Mouse (Mus musculus) liver, embryonic 13.5 days (tissue): ENCODE results near the gene Abca3. TPM values are rescaled to one million over a fixed set of nuclear protein-coding genes. Genes with fewer than 3 reads are reported as not detected.

Experiments
- ATAC-seq: fragments of 200-750 bp; cut with Nextera tagmentation; 2 replicates; pipeline ENCODE4 v1.8.0; 2017; ENCODE audit warnings: low read depth, mild to moderate bottlenecking, moderate number of reproducible peaks, moderate library complexity
- DNase-seq: peaks from one replicate; pipeline ENCODE4 v3.0.0; 2022
- H3K27ac ChIP-seq: fragments of 300-500 bp; sonication (generic); 2 replicates; pipeline ENCODE4 v1.5.1; 2015; ENCODE audit warnings: moderate library complexity, mild to moderate bottlenecking, inconsistent platforms
- H3K27me3 ChIP-seq: fragments of 300-500 bp; sonication (generic); 2 replicates; pipeline ENCODE4 v1.6.1; 2015; ENCODE audit warnings: mild to moderate bottlenecking, inconsistent platforms
- H3K36me3 ChIP-seq: fragments of 300-500 bp; sonication (generic); 2 replicates; pipeline ENCODE4 v1.6.1; 2015; ENCODE audit warnings: mild to moderate bottlenecking, inconsistent platforms
- H3K4me1 ChIP-seq: fragments of 300-500 bp; sonication (generic); replicated peaks from 2 replicates; pipeline ENCODE4 v1.6.1; 2015; ENCODE audit warnings: inconsistent platforms
- H3K4me2 ChIP-seq: fragments of 300-500 bp; sonication (generic); 2 replicates; pipeline ENCODE4 v1.6.1; 2015; ENCODE audit warnings: inconsistent platforms, mild to moderate bottlenecking, moderate library complexity
- H3K4me3 ChIP-seq: fragments of 300-500 bp; sonication (generic); replicated peaks from 2 replicates; pipeline ENCODE4 v1.5.1; 2015; ENCODE audit warnings: mild to moderate bottlenecking, inconsistent platforms
- H3K9ac ChIP-seq: fragments of 300-500 bp; sonication (generic); 2 replicates; pipeline ENCODE4 v1.6.1; 2015; ENCODE audit warnings: mild to moderate bottlenecking, inconsistent platforms
- H3K9me3 ChIP-seq: fragments of 300-500 bp; sonication (generic); replicated peaks from 2 replicates; pipeline ENCODE4 v1.6.1; 2016; ENCODE audit warnings: inconsistent platforms
- WGBS: fragments of 180-500 bp; shearing (Covaris S2); methylation state at CpG from one replicate; pipeline ENCODE4 v1.1.7; 2015; ENCODE audit not compliant: insufficient replicate concordance; 5-methylcytosine and 5-hydroxymethylcytosine counted together
- polyA plus RNA-seq: library from polyadenylated mRNA; unstranded; fragments of >200 nt; fragmentation: Nextera tagmentation; extraction: Ambion mirVana; gene quantifications from 2 replicates; pipeline ENCODE4 v1.2.1, GENCODE M21; 2015

Gene Abca3
- 11.4 and 14.8 TPM in 2 replicates for polyA plus RNA-seq

DNA sequence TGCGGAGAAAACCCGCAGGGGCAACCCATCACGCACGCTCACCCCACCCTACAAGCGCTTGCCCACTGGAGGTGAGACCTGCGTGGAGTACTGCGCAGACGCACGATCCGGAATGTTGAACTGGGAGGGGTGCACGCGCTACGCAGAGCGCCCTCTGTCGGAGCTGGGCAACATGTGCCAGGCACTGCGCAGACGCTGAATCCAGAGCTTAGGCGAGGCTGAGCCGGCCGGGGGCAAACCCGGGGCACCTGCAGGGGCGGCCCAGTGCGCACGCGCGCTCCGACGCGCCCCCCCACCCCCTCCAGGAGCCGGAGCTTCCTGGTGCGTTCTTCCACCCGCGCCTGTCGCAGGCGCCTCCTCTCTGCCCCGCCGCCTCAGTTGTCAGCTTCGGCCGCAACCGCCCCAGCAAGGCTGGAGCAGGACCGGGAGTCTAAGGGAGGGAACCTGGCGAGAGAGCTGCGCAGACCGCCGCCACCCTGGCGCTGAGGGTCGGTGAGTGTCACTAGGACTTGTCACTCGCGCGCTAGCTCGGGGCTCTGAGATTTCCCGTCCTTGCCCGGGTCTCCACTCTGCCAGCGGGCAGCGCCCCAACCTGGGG lies at the start of gene Abca3:
Gene Abca3 (plus strand): TSS at position 191 of the 598 bp plus-strand sequence.
- H3K27me3 ChIP-seq, result peaks cover 21% of the 10 kb centered on the region
- peak within 1 kb of the TSS; percentile 90 for H3K4me3 ChIP-seq
- H3K9ac ChIP-seq, result peak within 1 kb of the TSS; percentile 97
- H3K27ac ChIP-seq, result peak within 1 kb of the TSS; percentile 98
- ATAC-seq (peak; percentile 85), DNase-seq (peak; percentile 91)
- peak within 1 kb of the TSS; percentile 97 for H3K4me2 ChIP-seq
- peaks cover 61% of the 10 kb centered on the region for H3K4me1 ChIP-seq
- WGBS, result under 1% methylated on average over 55 of the region's 55 CpGs
- no peaks in the 10 kb centered on the region for H3K9me3 ChIP-seq
- H3K36me3 ChIP-seq, result no peaks in the 10 kb centered on the region; the same call in 1 of the 2 replicates

DNA sequence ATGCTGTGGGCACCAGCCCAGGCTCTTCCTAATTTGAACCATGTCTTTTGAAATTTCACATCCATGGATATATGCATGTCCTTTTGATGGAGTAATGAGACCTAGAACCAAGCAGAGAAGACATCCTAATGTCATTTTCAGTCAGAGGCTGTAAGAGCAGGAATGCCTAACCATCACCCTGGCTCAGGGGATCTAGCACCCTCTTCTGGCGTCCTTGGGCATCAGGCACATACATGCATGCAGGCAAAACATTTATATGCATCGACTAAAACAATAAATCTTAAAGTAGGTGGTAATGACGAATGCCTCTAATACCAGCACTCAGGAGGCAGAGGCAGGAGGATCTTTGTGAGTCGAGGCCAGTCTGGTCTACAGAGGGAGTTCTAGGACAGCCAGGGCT lies 44.2 kb upstream of the Abca3 start:
- Histone ChIP-seq H3K4me3 (no peak overlapping the region), H3K9ac (no peak overlapping the region), H3K27me3 (no peaks in the 10 kb centered on the region), H3K27ac (no peak overlapping the region), H3K36me3 (no peaks in the 10 kb centered on the region), H3K4me2 (no peak overlapping the region), H3K4me1 (no peaks in the 10 kb centered on the region), H3K9me3 (no peaks in the 10 kb centered on the region)
- 25% methylated on average over 4 of the region's 4 CpGs for WGBS
- DNase-seq (peak; percentile 17), ATAC-seq (no peak)

DNA sequence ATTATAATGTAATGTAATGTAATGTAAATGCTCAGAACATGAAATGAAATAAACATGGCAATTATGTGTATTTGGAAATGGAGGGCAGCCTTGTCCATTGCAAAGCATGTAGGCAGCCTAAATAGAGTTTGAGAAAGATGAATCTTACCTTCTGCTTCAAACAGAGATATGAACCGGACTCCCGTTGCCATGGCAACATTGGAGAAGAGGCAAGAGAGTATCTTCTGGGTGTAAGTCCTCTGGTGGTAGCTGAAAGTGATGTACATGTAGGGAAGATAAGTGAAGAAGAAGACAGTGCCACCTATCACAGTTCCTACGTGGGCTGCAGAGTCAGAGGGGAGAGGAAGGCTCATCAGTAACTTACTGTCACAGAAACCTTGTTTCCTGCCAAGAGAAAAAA lies 30.9 kb upstream of the Abca3 start:
- Histone ChIP-seq H3K27me3 (no peaks in the 10 kb centered on the region), H3K4me2 (no peak overlapping the region), H3K36me3 (no peaks in the 10 kb centered on the region), H3K4me3 (no peak overlapping the region), H3K9me3 (0 out of 2 replicates have a peak, but pooled peaks cover 3% of the 10 kb centered on the region), H3K27ac (no peak overlapping the region), H3K4me1 (no peaks in the 10 kb centered on the region), H3K9ac (no peak overlapping the region)
- no peak for DNase-seq
- ATAC-seq, result no peak
- 70% methylated on average over 3 of the region's 3 CpGs for WGBS

DNA sequence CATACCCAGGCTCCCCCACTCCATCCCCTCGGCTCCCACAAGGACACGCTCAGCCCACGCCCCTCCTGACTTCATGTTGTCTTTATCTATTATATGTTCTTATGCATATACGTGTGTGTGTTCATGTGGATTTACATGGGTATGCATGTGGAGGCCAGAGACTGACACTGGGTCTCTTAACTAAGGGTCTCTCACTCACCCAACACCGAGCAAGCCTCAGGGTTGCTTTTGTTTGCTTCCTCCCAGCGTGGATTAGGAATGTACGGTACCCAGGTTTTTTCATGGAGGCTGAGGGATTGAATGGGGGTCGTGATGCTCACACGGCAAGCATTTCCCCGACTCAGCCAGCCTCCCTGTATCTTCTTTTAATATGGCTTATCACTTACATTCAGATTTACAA lies 26.7 kb upstream of the Abca3 start:
- 73% methylated on average over 10 of the region's 10 CpGs for WGBS
- DNase-seq, result no peak
- H3K9me3 ChIP-seq, result no peaks in the 10 kb centered on the region

DNA sequence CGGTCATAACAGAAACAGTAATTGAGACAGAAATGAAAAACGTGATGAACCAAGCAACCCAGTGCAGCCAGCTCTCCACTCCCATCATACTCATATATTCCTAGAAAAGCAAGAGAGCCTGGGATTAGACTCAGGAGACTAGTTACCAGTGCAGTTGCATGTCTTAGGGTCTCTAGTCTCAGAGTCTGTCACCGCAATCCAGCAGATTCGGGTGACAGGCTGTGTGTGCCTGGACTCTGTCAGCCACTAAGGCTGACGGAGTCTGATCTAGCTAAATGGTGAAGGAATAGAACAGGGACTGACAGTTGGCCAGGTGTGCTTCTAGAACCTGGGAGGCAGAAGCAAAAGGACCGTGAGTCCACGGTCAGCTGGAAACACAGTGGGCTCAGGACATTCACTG lies 24.1 kb upstream of the Abca3 start:
- ATAC-seq (no peak), DNase-seq (no peak)
- no peak overlapping the region for H3K4me2 ChIP-seq
- H3K27ac ChIP-seq, result no peak overlapping the region
- H3K4me3 ChIP-seq, result no peak overlapping the region
- WGBS, result 74% methylated on average over 7 of the region's 7 CpGs
- H3K4me1 ChIP-seq, result peaks cover 5% of the 10 kb centered on the region
- H3K9me3 ChIP-seq, result no peaks in the 10 kb centered on the region
- H3K9ac ChIP-seq, result no peak overlapping the region
- no peaks in the 10 kb centered on the region for H3K27me3 ChIP-seq
- no peaks in the 10 kb centered on the region for H3K36me3 ChIP-seq

More for the DNA sequence above, 26.7 kb upstream of the Abca3 start:
- no peak for ATAC-seq
- no peak overlapping the region for H3K9ac ChIP-seq
- no peak overlapping the region for H3K4me3 ChIP-seq
- no peaks in the 10 kb centered on the region for H3K27me3 ChIP-seq
- no peak overlapping the region for H3K4me2 ChIP-seq
- no peak overlapping the region for H3K27ac ChIP-seq
- H3K4me1 ChIP-seq, result no peaks in the 10 kb centered on the region
- H3K36me3 ChIP-seq, result no peaks in the 10 kb centered on the region

DNA sequence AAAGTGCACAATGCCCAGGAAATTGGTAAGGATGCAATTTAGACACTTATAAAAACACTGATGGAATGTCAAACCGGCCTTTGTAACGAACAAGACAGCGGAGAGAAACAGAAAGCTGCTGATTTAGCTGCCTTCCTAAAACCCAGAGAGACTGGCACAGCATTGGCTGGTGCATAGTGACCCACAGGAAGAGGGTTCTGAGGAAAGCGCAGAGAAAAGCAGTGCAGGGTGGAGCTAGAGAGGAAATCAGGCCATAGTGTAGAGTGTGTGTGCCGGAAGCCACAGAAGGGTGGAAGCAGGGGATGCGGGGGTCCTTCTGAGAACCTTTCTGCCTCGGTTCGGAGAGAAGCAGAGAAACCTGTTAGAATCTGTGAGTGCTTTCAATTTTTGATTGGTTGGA lies 7.1 kb upstream of the Abca3 start:
- Histone ChIP-seq H3K9ac (no peak overlapping the region), H3K36me3 (no peaks in the 10 kb centered on the region), H3K4me1 (peaks cover 6% of the 10 kb centered on the region; the same call in 1 of the 2 replicates), H3K4me3 (no peak overlapping the region), H3K4me2 (0 out of 2 replicates have a peak overlapping the region, but pooled peaks have one; percentile 12), H3K27ac (no peak overlapping the region), H3K9me3 (no peaks in the 10 kb centered on the region), H3K27me3 (peaks cover 4% of the 10 kb centered on the region; the same call in 1 of the 2 replicates)
- no peak for DNase-seq
- peak; percentile 39; the same call in 1 of the 2 replicates for ATAC-seq
- 34% methylated on average over 8 of the region's 8 CpGs for WGBS

DNA sequence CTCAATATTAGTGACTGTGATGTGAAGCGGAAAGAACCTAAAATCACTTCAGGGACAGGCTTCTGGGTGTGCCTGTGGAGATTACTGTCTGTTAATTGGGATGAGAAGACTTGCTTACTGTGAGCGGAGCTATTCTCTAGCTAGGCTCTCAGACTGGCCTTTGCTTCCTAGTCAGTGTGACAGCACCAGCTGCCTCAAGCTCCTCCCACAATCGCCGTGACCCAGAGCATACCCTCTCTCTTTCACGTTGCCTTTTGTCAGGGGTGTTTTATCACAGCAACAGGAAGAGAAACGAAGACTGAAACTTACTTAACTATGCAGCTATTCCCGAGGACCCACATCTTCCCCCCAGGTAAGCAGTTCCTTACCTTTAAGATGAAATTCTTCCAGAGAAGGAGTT lies 4.9 kb upstream of the Abca3 start:
- Histone ChIP-seq H3K27ac (no peak overlapping the region), H3K4me2 (no peak overlapping the region), H3K4me3 (no peak overlapping the region), H3K4me1 (peaks cover 17% of the 10 kb centered on the region), H3K27me3 (peaks cover 21% of the 10 kb centered on the region), H3K36me3 (no peaks in the 10 kb centered on the region), H3K9ac (no peak overlapping the region), H3K9me3 (no peaks in the 10 kb centered on the region)
- WGBS, result 42% methylated on average over 7 of the region's 7 CpGs
- no peak for ATAC-seq
- no peak for DNase-seq

DNA sequence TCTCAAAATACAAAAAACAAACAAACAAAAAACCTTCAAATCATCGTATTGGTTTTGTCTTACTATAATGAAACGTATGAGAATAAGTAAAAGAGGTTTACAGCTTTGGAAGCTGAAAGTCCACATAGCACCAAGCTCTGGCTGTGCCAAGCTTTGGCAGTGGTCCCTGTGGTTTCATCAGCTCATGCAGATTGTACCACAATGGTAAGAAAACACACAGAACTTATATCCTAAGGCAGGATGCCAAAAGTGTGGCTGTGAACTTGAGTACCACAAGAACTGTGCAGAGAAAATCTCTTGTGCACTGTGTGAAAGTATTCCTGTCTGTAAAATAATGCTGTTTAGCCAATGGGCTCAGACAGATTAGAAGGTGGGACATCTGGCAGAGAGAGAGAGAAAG lies 2.6 kb upstream of the Abca3 start:
- no peak overlapping the region for H3K27ac ChIP-seq
- H3K9ac ChIP-seq, result no peak overlapping the region
- peaks cover 21% of the 10 kb centered on the region for H3K27me3 ChIP-seq
- 65% methylated on average over 2 of the region's 2 CpGs for WGBS
- no peaks in the 10 kb centered on the region for H3K9me3 ChIP-seq
- no peak for ATAC-seq
- H3K4me2 ChIP-seq, result no peak overlapping the region
- no peak overlapping the region for H3K4me3 ChIP-seq
- no peaks in the 10 kb centered on the region for H3K36me3 ChIP-seq
- H3K4me1 ChIP-seq, result peaks cover 35% of the 10 kb centered on the region
- no peak for DNase-seq

DNA sequence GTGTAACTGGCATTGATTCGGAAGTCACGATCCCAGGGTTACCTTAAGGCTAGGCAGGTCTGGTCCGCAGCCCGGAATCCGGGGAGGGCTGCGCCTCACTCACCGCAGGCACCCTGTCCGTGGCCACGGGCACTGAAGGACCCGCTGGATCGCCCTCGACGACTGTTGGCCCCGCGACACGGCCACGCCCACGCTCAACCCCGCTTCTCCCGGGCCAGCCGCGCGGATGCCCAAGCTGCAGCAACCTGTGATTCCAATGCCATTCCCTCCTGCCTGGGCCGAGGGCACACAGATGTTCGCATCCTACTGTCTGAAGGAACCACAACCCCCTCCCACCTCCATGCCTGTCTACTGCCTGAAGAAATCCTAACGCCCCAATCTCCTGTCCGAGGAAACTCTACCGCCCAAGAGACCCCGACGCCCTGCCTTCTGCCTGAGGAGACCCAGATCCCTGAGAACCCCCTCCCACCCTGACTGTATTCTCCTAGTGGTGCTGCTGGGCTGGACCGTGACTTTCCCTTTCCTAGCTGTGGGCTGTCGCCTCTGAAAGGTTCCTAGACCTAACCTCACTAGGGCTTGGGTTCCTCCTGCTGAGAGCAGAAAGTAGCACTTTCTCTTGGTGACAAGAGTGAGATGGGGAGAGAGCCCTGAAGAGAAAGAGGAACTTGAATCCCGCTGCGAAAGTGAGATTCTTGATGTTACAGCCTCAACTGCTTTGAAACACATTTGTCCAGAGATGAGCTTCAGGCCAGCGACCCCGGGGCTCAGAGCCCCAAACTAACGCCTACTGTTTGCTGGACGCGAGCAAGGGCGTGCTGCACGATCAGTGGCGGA lies 607 bp upstream of the Abca3 start, which contains the start of gene Abca17:
Gene Abca17 (minus strand): TSS at position 143 of the 834 bp plus-strand sequence.
- H3K4me2 ChIP-seq, result peak within 1 kb of the TSS; percentile 97
- DNase-seq (no peak), ATAC-seq (no peak)
- WGBS, result 3% methylated on average over 42 of the region's 42 CpGs
- peaks cover 21% of the 10 kb centered on the region for H3K27me3 ChIP-seq
- H3K9ac ChIP-seq, result peak within 1 kb of the TSS; percentile 97
- H3K4me1 ChIP-seq, result peaks cover 54% of the 10 kb centered on the region
- peak within 1 kb of the TSS; percentile 90 for H3K4me3 ChIP-seq
- no peaks in the 10 kb centered on the region for H3K9me3 ChIP-seq
- no peaks in the 10 kb centered on the region; the same call in 1 of the 2 replicates for H3K36me3 ChIP-seq
- H3K27ac ChIP-seq, result peak within 1 kb of the TSS; percentile 98

DNA sequence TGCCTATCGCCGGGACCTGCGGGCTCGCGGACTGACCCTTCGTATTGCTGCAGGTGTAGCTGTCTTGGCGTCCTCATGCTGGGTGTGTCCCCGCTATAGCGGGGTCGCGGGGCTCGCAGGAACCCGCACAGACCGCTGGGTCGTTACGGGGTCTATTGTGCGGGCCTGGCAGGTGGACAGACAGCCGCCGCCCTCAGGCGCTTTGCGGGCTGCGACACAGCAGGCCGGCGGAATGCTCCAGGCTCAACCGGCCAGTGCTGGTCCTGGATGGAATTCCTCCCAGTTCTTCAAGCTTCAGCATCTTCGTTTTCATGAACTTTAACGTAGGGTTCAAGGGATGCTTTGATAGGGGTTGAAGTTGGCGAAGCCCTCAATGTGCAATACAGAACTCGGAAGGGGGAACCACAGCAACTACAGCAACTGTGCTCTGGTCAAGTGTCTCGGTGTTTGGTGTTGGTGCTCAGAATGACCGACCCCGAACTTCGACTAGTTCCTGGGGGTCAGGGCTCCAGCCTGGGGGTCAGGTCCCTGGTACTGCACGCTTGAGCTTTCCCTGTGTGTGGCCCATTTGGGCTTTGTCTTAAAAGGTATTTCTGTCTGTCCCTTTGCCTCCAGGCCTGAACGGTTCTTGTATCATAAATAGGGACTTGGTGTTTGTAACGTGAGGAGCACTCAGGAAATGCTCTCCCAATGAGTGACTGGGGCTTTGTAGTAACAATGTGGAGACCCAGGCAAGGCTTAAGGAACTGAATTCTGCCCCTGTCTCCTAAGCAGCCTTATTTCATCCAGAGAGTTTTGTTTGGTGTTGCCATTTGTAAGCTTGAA lies 832 bp downstream of the Abca3 start:
- H3K4me3 ChIP-seq, result peak overlapping the region; percentile 90
- H3K4me2 ChIP-seq, result peak overlapping the region; percentile 97
- peaks cover 61% of the 10 kb centered on the region for H3K4me1 ChIP-seq
- H3K9me3 ChIP-seq, result no peaks in the 10 kb centered on the region
- peaks cover 21% of the 10 kb centered on the region for H3K27me3 ChIP-seq
- peak overlapping the region; percentile 97 for H3K9ac ChIP-seq
- no peak for ATAC-seq
- no peak for DNase-seq
- 2% methylated on average over 36 of the region's 36 CpGs for WGBS
- peaks cover 7% of the 10 kb centered on the region for H3K36me3 ChIP-seq
- peak overlapping the region; percentile 98 for H3K27ac ChIP-seq

DNA sequence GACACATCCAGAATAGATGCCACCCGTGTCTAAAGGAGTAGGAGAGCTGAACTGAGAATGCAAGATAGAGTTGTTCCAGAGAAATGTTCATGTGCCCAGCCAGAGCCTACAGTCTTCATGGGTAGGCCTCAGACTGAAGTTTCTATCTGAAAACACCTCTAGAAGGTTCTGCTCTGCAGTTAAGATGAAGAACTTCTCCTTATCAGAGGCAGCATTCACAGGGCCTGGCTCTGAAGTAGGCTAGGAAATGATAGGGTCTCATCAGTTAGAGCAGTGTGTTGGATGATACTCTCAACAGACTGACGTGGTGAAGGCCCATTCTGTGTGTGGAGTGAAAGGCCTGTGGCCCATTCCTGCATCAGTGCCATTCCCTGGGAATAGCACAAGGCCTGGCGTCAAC lies 2.2 kb downstream of the Abca3 start:
- Histone ChIP-seq H3K9ac (peak overlapping the region; percentile 97), H3K27ac (peak overlapping the region; percentile 98), H3K27me3 (peaks cover 21% of the 10 kb centered on the region), H3K9me3 (no peaks in the 10 kb centered on the region), H3K4me2 (peak overlapping the region; percentile 97), H3K4me1 (peaks cover 64% of the 10 kb centered on the region), H3K36me3 (peaks cover 21% of the 10 kb centered on the region), H3K4me3 (peak overlapping the region; percentile 90)
- ATAC-seq (peak; percentile 80), DNase-seq (peak; percentile 55)
- WGBS, result 25% methylated on average over 3 of the region's 3 CpGs
